Mouse (Mus musculus): ENCODE data around the gene Dnajc12.
"Not testable (repeated sequence)": the region's sequence is repeated elsewhere in the genome, so short reads cannot be mapped to it uniquely, and the experiment has no call there.

Dnajc12 gene

DNA sequence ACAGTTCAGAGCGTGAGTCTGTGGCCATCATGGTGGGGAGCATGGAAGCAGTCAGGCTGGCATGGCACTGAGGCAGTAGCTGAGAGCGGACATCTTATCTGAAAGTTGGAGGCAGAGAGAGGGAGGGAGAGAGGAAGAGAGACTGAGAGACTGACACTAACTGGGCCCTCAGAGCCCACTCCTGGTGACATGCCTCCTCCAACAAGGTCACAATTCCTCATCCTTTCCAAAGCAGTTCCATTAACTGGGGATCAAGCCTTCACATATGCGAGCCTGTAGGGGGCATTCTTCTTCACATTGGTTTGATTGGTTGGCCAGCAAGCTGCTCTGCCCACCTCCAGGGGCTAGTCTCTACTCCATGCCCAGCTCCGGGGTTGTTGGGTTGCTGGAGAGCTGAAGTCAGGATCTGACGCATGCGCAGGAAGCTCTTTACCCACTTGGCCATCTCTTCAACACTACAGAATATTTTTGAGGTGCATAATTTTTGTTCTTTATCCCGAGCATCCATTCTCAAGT lies 49.0 kb downstream of the Dnajc12 start:
- no peak for DNase-seq (ENCODE audit: low spot score)

DNA sequence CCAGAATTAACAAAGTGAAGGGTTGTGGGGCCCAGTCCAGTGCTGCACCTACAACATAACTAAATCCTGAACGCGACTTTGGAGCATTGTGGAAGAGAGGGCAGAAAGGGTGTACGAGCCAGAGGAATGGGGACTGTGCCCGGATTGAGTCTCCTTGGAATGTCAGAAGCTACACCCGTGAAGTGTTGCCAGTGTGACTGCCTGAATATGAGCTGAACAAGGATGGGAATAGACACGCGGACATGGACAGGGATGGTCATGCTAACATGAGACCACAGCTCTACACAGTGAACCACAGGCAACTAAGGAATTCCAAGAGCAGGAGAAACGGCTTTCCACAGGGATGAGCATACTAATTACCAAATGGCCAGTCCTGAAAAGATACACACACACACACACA lies 49.9 kb downstream of the Dnajc12 start:
- no peak for DNase-seq (ENCODE audit: low spot score)

DNA sequence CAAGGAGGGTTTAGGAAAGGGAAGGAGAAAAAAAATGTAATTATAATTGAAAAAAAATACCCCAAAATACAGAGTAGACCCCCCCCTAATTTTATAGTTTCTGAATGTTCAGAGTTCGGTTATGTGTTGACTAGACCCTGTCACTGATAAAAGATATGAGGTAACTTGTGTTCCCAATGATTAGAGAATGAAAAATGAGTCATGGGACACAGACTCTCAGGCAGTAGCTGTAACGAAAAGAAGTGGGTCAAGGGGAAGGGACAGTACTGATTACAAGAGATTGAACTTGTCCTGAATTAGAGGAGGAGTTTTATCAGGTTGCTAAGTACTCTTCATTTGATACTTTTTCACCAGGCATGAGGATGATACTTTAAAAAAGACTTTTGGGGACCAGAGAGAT lies 50.6 kb downstream of the Dnajc12 start:
- no peak for DNase-seq (ENCODE audit: low spot score)

DNA sequence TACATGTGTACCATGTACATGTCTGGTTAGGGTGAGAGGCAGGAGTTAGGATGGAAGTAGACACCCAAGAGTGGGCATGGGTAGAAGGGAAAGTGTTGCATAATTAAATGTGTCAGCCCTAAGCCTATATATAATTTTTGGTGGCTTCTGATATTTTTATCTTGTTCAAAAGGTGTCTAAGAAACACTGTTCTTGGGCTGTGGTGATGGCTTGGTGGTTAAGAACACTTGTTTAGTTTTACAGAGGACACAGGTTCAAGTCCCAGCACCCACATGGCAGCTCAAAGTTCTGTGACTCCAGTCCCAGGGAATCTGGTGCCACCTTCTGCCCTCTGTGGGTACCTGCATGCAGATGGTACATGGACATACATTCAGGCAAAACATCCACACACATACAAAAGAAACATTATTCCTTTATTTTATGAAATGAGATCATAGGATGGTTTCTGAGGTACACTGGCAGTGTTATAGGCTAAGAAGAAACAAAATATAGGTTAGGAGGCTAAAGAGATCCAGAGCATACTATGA lies 56.6 kb downstream of the Dnajc12 start:
- DNase-seq (ENCODE audit: low spot score), result no peak

DNA sequence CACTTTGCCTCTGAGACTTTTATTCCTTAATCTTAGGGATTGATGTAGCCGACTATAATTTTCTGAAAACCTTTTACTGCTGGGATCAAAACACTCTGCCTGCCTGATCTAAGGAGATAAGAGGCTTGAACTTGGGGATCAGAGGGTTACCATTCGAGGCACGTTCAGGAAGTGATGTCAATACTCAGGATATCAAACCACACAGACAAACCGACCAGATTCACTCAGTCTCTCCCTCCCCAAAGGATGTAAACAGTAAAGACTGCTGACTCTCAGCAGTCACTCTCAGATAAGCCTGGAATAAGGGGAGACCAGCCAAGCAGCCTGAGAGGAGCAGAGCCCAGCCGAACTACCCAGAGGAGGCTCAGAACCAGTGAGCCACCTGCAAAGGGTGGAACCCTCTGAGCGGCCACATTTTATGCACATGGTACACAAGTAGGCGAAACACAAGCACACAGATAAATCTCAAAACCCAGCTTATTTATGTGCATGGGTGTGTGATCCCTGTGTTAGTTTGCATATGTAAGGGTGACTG lies 57.5 kb downstream of the Dnajc12 start:
- no peak for DNase-seq (ENCODE audit: low spot score)

DNA sequence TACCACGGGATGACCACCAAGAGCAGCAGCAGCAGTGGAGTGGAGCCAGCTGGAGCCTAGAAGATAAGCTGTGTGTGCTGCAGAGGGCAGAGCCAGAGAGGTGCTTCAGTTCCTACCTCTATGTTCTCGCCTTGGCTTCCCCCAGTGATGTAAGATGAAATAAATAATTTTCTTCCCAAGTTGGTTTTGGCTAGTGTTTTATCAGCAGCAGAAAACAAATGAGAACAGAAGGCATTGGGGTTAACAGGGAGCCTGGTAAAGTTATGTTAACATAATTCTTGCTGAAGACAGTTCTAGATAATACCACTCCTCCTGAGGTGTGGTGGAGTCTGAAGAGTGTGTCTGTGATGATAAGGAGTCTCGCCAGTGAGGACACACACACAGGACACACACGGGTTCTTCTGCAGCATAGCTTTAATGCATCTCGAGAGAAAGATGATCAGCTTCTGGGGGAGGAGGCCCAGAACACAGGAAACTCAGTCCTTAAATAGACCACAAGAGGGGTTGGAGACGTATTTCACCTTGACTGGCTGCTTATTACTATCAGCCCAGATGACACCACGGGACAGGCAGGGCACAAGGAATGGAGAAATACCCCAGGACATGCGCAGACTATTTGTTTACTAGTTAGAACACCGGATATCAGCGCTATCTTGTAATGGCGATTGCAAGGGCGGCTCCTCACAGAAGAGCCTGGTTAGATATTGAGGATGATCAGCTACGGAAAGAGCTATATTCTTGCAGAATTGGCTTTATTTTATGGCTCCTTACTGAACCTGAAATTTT lies 62.6 kb downstream of the Dnajc12 start:
- DNase-seq (ENCODE audit: low spot score), result not testable (repeated sequence)

DNA sequence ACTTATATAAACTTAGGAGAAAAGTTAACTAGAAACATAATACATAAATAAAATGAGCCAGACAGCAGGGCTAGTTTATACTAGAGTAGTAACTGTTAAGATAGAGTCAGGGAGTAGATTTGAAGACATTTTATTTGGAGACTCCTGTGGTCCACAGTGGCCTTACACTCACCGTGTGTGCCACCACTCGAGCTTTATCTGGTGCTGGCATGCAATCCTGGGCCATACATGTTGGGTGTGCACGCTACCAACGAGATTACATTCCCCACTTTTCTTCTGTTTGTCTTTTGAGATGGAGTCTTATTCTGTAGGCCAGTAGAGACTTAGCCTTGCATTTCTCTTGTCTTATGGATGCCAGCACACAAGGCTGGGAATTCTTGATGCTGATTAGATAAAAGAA lies 71.7 kb downstream of the Dnajc12 start:
- no peak for DNase-seq (ENCODE audit: low spot score)

DNA sequence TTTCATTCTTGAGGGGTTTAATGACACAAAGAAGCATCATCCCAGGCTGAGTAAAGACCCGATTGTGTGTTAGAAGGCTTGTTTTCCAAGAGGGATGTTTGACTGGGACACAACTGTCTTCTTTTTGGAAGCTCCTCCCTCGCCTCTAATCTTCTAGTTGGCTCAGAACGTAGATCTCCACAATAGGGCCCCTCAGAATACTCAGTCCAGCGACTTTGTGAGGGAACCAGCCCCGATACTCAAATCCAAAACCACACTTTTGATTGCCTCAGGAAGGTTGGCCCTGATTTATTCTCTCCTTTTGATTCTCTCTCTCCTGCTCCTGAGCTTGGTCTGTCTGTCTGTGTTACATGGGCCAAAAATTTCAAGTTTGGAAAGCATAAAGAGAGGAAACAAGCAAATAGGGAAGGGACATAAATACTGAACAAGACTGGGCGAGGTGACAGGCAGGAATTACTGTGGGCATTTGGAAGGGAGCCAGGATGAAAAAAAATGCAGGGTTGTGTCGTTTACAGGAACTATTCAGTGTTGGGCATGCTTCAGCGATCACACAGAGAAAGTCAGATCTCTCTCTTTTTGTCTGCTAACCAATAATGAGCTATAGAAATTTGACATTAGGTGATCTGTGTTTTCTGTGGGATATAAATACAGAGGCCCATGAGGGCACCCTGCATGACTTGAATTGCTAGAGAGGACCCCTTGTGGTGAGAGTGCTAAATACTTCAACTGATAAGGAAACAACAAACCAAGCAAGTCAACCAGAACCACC lies 73.1 kb downstream of the Dnajc12 start:
- DNase-seq (ENCODE audit: low spot score), result no peak

DNA sequence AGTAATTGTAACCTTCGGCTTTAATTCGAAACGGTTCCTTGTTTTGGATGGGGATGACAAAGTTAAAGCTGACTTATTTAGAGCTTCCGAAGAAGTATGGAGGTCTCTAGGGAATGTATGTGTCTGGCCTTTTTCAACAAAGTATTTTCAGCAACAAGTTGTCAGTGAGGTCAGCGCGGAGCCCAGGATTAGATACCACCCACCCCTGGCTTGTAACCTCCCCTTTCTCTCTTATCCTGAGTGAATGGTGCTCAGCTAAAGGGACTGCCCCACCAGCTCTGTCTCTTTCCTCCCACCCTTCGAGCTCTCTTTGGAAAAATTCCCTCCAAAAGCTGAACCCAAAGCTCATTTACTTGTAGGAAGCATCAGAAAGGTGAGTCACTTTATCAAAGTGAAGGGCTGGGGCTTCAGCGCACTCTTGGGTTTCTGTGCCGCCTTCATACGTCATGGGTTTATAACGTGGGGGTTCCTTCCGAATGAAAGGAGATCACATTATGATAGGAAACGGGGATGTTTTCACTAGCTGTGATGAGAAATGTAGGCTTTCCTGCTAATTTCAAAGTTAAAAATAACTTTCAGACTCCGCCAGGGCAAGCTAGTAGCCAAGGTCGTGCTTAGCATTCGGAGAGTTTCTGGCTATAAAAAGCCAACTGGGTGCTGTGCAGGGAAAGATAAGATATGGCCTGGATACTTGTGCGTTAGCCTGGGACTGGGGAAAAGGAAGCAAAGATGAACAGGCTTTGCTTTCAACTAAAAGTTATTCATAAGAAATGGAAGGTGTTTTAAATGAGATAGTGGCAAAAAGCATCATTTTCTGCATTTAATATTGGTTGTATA lies 75.3 kb downstream of the Dnajc12 start:
- DNase-seq (ENCODE audit: low spot score), result no peak
